Comparison of ENCODE assay signal across 12 mouse cellular contexts in the genomic region with DNA sequence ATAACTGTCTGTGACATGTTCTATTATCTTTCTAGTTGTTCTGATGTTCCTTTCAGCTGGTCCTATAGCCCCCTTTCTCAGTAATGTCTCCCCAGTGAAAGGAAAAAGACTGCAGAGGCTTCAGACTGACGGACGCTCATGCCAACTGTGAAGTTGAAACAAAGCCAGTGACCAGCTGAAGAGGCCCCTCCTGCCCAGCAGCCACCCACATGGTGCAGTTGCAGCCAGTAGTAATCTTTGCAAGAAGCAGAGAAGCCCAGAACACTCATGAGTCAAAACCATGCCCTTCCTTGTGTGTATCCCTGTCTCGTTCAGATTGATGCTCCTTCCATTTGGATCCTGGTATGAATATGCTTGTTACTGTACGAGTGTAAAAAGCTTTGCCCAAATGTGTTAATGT.
DNase-seq lines count a peak whose midpoint lies in the region; ATAC-seq and TF ChIP-seq lines count a peak whose summit lies in the region.
"Had no signal": no experiment of that assay in that cellular context is flagged by ENCODE, and none has a peak within 500 bp of the region (broad histone marks: within the 10 kb centered on the region; RNA-seq: fewer than 3 reads in every experiment).

No protein-coding gene starts in this region.

- intact Hi-C loops in gastrocnemius, adult 2 months (cut with DNase I) = no loop called here
- intact Hi-C loops in left cerebral cortex, adult 2 months (cut with DNase I) = no loop called here

- peaks cover 43% of the 10 kb centered on the region for H3K4me1 ChIP-seq in embryonic facial prominence, embryonic 12.5 days
- H3K4me1 ChIP-seq in limb, embryonic 15.5 days = peaks cover 47% of the 10 kb centered on the region
- H3K4me1 ChIP-seq in liver, postnatal 0 days (ENCODE audit: insufficient read depth) = no peaks in the 10 kb centered on the region

- no peaks in the 10 kb centered on the region for H3K27me3 ChIP-seq in embryonic facial prominence, embryonic 12.5 days
- no peaks in the 10 kb centered on the region for H3K27me3 ChIP-seq in limb, embryonic 15.5 days
- no peaks in the 10 kb centered on the region for H3K27me3 ChIP-seq in liver, postnatal 0 days (ENCODE audit: insufficient read depth, low read length)

- WGBS in embryonic facial prominence, embryonic 12.5 days = 80% methylated on average over 4 of the region's 4 CpGs
- WGBS in limb, embryonic 15.5 days = 58% methylated on average over 4 of the region's 4 CpGs
- 76% methylated on average over 4 of the region's 4 CpGs for WGBS in liver, postnatal 0 days (ENCODE audit: insufficient replicate concordance)

- H3K27ac ChIP-seq in gastrocnemius, adult 2 months = no peak overlapping the region
- H3K27ac ChIP-seq in left cerebral cortex, adult 2 months = peak overlapping the region; percentile 37
- H3K27ac ChIP-seq in embryonic facial prominence, embryonic 12.5 days = peak overlapping the region; percentile 81
- peak overlapping the region; percentile 59; the same call in 1 of the 2 replicates for H3K27ac ChIP-seq in limb, embryonic 15.5 days
- no peak overlapping the region for H3K27ac ChIP-seq in liver, postnatal 0 days (ENCODE audit: low read depth)

- peak; percentile 41 for DNase-seq in gastrocnemius, postnatal 10 days
- no peak for DNase-seq in gastrocnemius, adult 2 months
- DNase-seq in left cerebral cortex, adult 2 months (ENCODE audit: extremely low spot score in 1 of 2, low spot score in 2 of 2) = peak in 1 of 2 experiments; percentile 43
- DNase-seq in left cerebral cortex, adult 11 months (ENCODE audit: low spot score) = no peak
- no peak for DNase-seq in testis, postnatal 14 days (ENCODE audit: low spot score)
- DNase-seq in liver, postnatal 0 days = no peak
- DNase-seq: kidney, postnatal 4 days; thymus, adult 18-20 months had no signal

- ATAC-seq in embryonic facial prominence, embryonic 12.5 days (ENCODE audit: insufficient number of reproducible peaks, insufficient read depth, low FRiP score, low TSS enrichment) = no peak
- no peak for ATAC-seq in limb, embryonic 15.5 days (ENCODE audit: insufficient number of reproducible peaks, low FRiP score, low TSS enrichment, low read depth)
- ATAC-seq in liver, postnatal 0 days = no peak
- ATAC-seq: CD4-positive, CD25-positive, alpha-beta regulatory T cell, adult 4 months had no signal

- TF ChIP-seq CTCF in gastrocnemius, adult 2 months (IDR thresholded peaks at IDR 0.05) = no peak
- no peak for TF ChIP-seq CTCF in left cerebral cortex, adult 2 months (IDR thresholded peaks at IDR 0.05)
- no peak for TF ChIP-seq CTCF in liver, postnatal 0 days (IDR thresholded peaks at IDR 0.05; ENCODE audit: low read depth)

- H3K4me2 ChIP-seq in embryonic facial prominence, embryonic 12.5 days (replicated peaks) = no peak overlapping the region; the same call in 1 of the 2 replicates
- H3K4me2 ChIP-seq in limb, embryonic 15.5 days = no peak overlapping the region
- H3K4me2 ChIP-seq in liver, postnatal 0 days (ENCODE audit: low read depth, low read length) = no peak overlapping the region

- no peak for TF ChIP-seq EP300 in liver, postnatal 0 days (IDR thresholded peaks at IDR 0.05; ENCODE audit: low read depth)

- no peaks in the 10 kb centered on the region for H3K9me3 ChIP-seq in embryonic facial prominence, embryonic 12.5 days
- no peaks in the 10 kb centered on the region for H3K9me3 ChIP-seq in limb, embryonic 15.5 days
- H3K9me3 ChIP-seq in liver, postnatal 0 days (ENCODE audit: low read length) = no peaks in the 10 kb centered on the region

- H3K36me3 ChIP-seq in embryonic facial prominence, embryonic 12.5 days = peaks cover 67% of the 10 kb centered on the region
- peaks cover 39% of the 10 kb centered on the region for H3K36me3 ChIP-seq in limb, embryonic 15.5 days
- H3K36me3 ChIP-seq in liver, postnatal 0 days (replicated peaks; ENCODE audit: insufficient read depth, low read length) = no peaks in the 10 kb centered on the region

- H3K4me3 ChIP-seq in gastrocnemius, adult 2 months = no peak overlapping the region
- no peak overlapping the region for H3K4me3 ChIP-seq in left cerebral cortex, adult 2 months
- no peak overlapping the region for H3K4me3 ChIP-seq in embryonic facial prominence, embryonic 12.5 days
- no peak overlapping the region for H3K4me3 ChIP-seq in limb, embryonic 15.5 days
- no peak overlapping the region for H3K4me3 ChIP-seq in liver, postnatal 0 days (ENCODE audit: low read depth, low read length)
- H3K4me3 ChIP-seq: erythroblast, embryonic 14.5 days had no signal

- no peak overlapping the region for H3K9ac ChIP-seq in embryonic facial prominence, embryonic 12.5 days
- no peak overlapping the region for H3K9ac ChIP-seq in limb, embryonic 15.5 days
- H3K9ac ChIP-seq in liver, postnatal 0 days (replicated peaks) = no peak overlapping the region

Comparison
In these comparisons a context has a peak if more than half of its experiments do, and no peak if none do; other contexts are left out.
1. H3K27ac ChIP-seq: peak in left cerebral cortex, adult 2 months (single experiment), embryonic facial prominence, embryonic 12.5 days (single experiment) and limb, embryonic 15.5 days (single experiment); none in gastrocnemius, adult 2 months (single experiment) and liver, postnatal 0 days (single experiment).